Mouse (Mus musculus) retina, embryonic 14.5 days (tissue): ENCODE results near the gene Rabgap1l.

ENCODE experiments used
- DNase-seq: peaks from one replicate; pipeline ENCODE4 v3.0.0-alpha.2; 2015; ENCODE audit warnings: low spot score

Rabgap1l gene

DNA sequence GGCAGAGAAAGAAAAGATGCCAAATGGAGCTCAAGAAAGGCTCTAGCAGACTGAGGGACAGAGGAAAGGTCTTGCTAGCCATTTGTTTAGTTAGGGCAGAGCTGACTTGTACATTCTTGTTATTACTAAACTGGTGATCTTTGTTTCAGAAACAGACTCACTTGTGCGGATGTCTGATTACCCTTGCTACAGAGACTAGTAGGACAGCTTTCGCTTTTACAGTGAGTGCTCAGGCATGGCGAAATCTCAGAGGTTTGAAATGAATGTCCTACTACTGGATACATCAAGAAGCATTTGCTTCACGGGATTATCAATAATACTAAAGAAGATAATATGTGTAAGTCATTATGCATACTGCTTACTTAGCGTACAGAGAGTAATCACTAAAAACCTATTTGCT is 548.3 kb downstream of the Rabgap1l start:
- no peak for DNase-seq

GRCm38 (mm10) chr1:160240091-160240490 is 552.9 kb downstream of the Rabgap1l start:
- no peak for DNase-seq

GRCm38 (mm10) chr1:160238852-160239443 is 554.1 kb downstream of the Rabgap1l start:
- no peak for DNase-seq

DNA sequence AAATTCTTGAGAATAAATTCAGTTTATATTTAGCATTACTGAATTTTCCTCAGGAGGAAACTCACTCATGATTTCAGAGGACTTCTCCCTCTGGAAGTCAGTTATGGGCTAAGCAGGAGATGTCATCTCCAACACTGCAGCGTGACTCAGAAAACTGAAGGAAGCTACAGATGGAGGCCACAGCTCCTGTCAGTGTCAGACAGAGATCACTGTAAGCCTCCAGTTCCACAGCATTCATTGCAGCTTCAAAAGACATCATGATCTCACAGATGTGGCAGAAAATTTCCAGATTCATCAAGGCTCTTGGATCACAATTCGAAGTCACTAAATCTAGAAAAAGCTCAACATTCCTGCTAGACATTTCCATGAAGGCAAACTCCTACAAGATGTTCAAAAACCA is 555.0 kb downstream of the Rabgap1l start:
- no peak for DNase-seq

DNA sequence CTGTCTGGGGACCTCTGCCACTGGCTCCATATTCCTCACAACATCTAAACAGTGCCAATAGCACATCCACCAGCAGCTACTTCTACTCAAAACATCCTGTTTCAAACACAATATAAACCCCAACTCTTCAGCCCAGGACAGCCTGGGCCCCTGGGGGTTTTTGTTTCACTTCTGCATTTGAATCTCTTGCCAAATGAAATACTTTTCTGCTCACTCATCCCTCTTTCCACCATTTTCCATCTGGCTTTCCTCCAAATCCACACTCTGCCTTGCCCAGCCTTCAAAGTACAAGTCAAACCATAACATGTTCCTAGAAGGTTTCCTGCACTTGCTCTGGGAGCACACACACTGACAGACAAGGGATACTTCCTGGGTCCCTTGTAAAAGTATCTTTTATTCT is 559.1 kb downstream of the Rabgap1l start:
- no peak for DNase-seq

DNA sequence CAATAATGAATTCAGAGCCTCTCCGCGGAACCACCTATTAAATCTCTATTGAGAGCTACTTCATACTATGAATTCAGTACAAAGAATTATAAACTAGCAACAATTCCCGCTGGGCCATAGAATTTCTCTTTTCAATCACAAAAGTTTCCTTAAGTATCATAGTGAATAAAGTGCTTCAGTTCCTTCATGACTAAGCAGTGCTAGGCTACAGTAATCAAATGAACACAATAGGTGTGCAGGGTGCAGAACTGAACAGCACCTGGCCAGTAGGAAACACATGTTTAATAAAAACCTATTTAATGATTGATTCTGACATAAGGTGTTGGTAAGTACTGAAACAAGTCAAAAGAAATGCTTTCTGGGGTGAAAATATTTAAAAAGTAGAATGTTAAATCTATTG is 560.9 kb downstream of the Rabgap1l start:
- DNase-seq = no peak

DNA sequence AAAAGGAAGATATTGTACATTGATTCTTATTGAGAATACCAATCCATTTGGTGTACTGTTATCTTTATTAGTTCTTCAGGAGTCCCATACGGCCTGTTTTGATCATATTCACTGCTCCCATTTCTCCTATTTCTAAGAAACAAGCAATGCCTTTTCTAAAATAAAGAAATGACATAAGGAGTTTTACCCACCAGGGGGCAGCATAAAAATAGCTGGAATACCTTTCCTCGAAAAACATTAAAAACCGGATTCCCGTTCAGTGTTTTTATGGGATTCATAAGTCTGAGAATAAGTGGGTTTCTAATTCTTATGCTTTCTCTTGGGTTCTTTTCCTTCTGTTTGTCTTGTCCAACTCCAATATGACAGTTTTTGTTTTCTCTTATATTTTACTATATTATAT is 562.0 kb downstream of the Rabgap1l start:
- DNase-seq = peak; percentile 73

GRCm38 (mm10) chr1:160227850-160228249 is 565.2 kb downstream of the Rabgap1l start:
- no peak for DNase-seq

DNA sequence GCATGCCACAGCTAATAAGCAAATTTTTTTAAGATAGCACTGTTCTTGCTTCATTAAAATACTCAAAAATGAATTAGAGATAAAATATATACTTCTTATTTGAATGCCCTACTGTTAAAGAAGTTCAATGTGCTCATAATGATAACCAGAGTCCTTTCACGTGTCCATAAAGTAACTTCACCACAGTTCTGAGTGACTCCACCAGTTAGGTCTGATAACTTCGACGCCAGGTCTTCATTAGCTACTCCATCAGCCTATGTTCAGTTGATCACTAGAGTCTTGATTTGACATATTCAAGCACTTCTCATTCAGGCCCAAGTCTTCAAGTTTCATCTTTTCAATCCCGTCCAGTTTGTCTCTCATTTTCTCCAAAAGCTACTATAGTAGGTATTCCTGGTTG is 565.8 kb downstream of the Rabgap1l start:
- no peak for DNase-seq

DNA sequence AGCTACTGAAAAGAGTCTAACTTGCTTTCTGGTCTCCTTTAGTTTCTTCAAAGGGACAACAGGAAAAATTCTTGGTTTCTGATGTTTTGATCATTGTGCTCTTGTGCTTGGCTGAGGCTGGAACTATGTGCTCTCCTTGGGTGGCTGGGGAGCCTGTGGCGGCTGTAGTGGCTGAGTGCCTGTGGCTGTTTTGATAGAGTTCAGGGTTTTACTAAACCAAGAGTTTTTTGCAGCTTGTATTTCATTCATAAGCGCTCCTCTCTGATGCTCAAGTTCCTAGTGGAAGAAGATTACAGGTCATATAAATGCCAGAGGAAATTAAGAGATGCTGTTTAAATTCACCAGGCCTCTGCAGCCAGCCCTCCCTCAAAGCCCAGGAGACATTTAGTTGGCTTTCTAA is 568.9 kb downstream of the Rabgap1l start:
- no peak for DNase-seq

- DNase-seq = no peak
Measured at GRCm38 (mm10) chr1:160217898-160218297, 575.1 kb downstream of the Rabgap1l start.

DNA sequence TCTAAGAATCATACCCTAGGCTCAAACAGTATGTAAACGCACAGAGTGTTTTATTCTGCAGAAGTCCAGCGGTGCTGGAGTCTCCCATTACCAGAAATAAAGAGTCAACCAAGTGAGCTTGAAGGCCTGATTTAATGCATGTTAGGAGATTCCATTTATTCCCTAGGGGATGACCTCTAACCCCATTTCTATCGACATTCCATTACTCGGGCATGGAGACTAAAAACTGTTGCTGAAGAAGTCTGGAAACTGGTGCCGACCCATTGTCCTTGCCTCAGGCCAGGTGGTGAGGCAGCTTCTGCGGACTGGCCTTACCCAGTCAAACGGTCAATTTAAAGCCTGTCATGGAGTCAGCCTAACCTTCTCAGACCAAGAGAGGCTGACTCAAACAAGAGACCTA is 578.8 kb downstream of the Rabgap1l start:
- peak; percentile 16 for DNase-seq

- DNase-seq = peak; percentile 99
Measured at GRCm38 (mm10) chr1:160212703-160213669, 580.0 kb downstream of the Rabgap1l start, which contains the start of gene Cacybp. TSS of gene Cacybp (minus strand) at chr1:160212875.

DNA sequence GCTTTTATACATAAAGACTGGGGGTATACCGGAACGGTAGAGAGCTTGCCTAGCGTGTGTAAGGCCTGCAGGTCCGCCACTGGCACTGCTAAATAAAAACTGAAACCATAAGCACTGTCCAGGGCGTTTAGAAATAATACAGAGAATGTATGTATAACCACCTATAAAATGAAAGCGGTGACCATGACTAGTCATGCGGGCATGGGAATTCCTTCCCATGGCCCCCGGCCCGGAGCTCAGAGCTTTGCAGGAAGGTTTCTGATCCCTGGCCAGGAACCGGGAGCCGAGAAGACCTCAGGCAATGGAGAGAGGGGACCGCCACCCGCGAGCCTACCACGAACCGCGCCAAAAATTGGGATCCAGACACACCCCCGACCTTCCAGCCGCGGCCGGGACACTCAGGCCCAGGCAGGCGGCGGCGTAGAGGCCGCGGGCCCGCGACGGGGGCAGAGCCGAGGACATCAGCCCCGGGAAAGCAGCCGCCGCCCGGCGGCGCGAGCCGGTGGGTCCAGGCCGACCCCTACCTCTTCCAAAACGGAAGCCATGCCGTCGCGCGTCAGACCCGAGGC is 580.8 kb downstream of the Rabgap1l start:
- no peak for DNase-seq

DNA sequence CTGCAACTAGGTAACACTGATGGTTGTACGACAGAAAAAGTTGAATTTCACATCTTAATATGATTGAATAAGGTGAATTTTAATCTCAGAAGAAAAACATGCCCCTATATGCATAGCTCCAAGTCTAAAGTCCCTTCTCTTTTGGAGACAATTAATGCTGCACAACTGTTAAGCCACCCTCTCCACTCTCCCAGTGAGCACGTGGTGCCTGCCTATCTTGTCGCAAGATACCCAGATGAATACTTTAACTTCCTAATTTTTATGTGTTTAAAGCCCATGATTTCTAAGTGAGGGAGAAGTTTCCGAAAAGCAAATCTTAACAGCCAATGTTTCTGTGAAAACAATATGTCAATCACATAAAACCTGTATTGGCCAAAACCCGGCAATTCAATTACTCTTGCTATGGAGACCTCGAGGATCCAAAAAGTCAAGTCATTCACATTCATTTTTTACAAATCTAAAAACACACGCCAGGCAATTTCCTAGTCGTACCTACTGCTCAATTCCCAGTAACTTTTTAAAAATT is 581.4 kb downstream of the Rabgap1l start:
- peak; percentile 12 for DNase-seq

- no peak for DNase-seq
Measured at GRCm38 (mm10) chr1:160210566-160210965, 582.4 kb downstream of the Rabgap1l start.

- no peak for DNase-seq
Measured at GRCm38 (mm10) chr1:160209844-160210243, 583.2 kb downstream of the Rabgap1l start.

DNA sequence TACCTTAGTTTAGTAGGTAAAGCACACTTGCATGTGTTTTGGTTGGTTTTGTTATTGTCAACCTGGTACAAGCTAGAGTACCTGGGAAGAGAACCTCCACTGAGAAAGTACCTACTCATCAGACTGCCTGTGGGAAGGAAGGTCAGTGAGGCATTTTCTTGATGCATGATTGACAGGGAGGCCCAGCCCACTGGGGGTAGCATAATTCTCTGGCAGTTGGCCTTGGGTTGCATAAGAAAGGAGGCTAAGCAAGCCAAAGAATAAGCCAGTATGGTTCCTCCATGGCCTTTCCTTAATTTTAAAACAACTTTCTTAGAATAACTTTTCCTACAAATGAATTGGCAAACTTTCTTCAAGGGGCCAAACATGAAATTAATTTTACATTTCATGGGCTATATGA is 587.5 kb downstream of the Rabgap1l start:
- DNase-seq = no peak

GRCm38 (mm10) chr1:160195337-160195663 is 597.7 kb downstream of the Rabgap1l start:
- DNase-seq = no peak

- DNase-seq = peak; percentile 99
Measured at GRCm38 (mm10) chr1:160194529-160195336, 598.3 kb downstream of the Rabgap1l start, which contains the start of gene Mrps14. TSS of gene Mrps14 (plus strand) at chr1:160195215.

- peak; percentile 74 for DNase-seq
Measured at GRCm38 (mm10) chr1:160184506-160184905, 608.5 kb downstream of the Rabgap1l start.

- no peak for DNase-seq
Measured at GRCm38 (mm10) chr1:160181216-160181615, 611.8 kb downstream of the Rabgap1l start.
